Mouse (Mus musculus) layer of hippocampus, adult 6 months (tissue): Measurements from ENCODE around the gene Tspear. TPM values are rescaled to one million over a fixed set of nuclear protein-coding genes. Genes with fewer than 3 reads are reported as not detected.

Source experiments
- long read RNA-seq, 2 experiments: library from polyadenylated mRNA; unstranded; transcript quantifications; one replicate each; pipeline ENCODE4 v2.0.0; 2019 to 2020
- polyA plus RNA-seq: library from polyadenylated mRNA; unstranded; fragments of <200 nt; fragmentation: Nextera tagmentation; gene quantifications from 2 replicates; pipeline ENCODE4 v1.2.3, GENCODE M21; 2021

The Tspear gene
- polyA plus RNA-seq, result 0.09 and 0.26 TPM in 2 replicates
- long read RNA-seq, experiment 1, result 0 reads
- long read RNA-seq, experiment 2, partial matches to known transcripts, result 0 of 2 reads
- long read RNA-seq, experiment 2, other reads (novel, unspliced or antisense), result 2 of 2 reads

DNA sequence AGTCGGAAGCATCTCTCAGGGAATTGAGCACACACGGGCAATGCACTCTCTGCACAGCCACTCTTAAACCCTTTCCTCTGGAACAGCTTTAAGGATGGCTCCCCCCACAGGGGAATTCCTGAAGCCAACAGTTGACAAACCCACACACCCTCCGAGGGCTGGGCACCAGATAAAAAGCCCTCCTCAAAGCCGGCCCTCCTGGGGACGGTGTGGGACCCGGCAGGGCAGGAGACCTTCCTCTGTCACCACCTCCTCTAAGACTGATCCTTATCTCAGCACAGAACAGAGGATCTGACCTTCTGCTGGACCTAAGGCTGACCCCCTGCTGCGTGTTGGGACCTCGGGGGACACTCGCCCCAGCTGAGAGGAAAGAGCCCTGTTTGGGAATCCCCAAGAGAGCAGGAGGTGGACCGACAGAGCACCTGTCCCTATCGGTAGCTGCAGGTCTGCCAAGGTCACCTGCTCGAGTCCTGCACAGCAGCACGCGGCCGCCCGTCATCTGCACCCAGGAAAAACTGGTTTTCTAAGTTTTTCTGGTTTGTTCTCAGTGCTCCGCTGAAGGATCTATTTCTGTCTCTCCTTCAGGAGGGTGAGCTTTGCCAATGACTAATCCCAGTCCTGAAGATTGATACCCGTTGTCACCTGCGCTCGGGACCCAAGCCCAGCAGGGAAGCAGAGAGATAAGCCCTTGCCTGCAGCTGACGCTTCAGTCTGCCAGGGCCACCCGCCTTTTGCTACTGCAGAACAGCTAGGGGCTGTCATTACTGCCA lies at the start of gene Tspear:
TSS of gene Tspear (plus strand) at position 675 of the 770 bp plus-strand sequence.

DNA sequence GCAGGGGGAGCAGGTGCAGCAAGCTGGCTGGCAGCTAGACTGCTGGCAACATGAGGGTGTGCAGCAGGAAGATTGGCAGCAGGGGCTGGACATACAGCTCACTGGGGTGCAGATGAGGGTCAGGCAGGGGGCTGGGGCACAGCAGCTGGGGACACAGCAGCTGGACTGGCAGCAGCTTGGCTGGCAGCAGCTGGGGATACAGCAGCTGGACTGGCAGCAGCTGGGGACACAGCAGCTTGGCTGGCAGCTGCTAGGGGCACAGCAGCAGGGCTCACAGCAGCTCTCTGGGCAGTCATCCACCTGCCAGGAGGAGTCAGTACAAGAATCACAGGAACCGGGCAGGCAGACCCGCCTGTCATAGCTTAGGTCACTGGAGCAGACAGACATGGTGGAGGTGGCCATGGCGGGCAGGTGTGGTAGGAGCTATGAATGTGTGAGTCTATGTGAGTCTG lies 4.0 kb downstream of the Tspear start, which contains the start of gene Gm19402:
TSS of gene Gm19402 (minus strand) at position 402 of the 452 bp plus-strand sequence.

DNA sequence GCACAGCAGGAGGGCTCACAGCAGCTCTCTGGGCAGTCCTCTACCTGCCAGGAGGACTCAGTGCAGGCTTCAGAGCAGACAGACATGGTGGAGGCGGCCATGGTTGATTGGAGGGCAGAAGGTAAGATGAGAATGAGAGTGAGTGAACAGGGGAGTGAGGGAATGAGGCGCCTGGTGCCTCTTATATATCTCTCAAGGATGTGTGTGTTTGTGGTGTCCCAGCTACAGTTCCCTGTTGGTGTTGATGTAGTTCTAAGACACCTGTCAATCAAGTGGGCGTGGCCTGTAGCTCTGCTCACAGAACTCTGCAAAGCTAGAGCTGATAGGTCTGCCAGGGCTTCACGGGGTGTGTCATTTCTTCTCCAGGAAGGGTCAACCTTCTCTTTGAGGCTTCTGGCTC lies 10.8 kb downstream of the Tspear start, which contains the start of gene Gm9508:
TSS of gene Gm9508 (minus strand) at position 101 of the 400 bp plus-strand sequence.

DNA sequence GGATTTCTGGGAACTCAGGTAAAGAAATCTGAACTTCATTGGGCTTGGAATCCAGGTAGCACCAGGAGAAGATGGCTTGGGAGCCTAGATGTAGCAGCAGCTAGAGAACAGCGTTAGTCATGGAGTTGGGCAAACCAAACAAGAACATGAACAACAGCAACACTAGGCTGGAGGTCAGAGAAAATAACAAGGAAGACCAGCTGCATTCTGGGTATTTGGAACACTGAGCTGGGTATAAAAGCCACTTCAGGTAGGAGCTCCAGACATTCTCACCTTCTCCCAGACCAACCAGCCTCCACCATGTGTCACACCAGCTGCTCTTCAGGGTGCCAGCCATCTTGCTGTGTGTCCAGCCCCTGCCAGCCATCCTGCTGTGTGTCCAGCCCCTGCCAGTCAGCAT lies 20.0 kb downstream of the Tspear start, which contains the start of gene Gm10272:
TSS of gene Gm10272 (plus strand) at position 301 of the 400 bp plus-strand sequence.

DNA sequence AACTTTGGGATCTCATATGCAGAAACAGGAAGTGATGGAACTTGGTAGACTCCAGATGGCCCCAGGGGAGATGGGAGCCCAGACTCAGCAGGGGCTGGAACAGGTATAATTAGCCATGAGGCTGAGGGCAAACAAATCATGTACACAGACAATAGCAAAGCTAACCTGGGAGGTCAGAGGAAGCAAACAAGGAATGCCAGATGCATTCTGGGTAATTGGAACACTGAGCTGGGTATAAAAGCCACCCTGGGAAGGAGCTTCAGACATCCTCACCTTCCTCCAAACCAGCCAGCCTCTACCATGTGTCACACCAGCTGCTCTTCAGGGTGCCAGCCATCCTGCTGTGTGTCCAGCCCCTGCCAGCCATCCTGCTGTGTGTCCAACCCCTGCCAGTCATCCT lies 24.8 kb downstream of the Tspear start, which contains the start of gene Gm10024:
TSS of gene Gm10024 (plus strand) at position 301 of the 400 bp plus-strand sequence.

DNA sequence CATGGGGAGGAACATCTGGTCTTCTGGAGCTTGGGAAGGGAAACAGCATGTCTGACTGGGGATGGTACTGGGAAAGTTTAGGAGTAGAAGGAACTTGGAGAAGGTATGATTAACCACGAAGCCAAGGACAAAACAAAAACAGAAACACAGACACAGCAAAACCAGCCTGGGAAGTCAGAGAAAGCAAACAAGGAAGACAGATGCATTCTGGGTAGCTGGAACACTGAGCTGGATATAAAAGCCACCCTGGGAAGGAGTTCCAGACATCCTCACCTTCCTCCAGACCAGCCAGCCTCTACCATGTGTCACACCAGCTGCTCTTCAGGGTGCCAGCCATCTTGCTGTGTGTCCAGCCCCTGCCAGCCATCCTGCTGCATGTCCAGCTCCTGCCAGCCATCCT lies 29.1 kb downstream of the Tspear start, which contains the start of gene Gm10142:
TSS of gene Gm10142 (plus strand) at position 301 of the 400 bp plus-strand sequence.

DNA sequence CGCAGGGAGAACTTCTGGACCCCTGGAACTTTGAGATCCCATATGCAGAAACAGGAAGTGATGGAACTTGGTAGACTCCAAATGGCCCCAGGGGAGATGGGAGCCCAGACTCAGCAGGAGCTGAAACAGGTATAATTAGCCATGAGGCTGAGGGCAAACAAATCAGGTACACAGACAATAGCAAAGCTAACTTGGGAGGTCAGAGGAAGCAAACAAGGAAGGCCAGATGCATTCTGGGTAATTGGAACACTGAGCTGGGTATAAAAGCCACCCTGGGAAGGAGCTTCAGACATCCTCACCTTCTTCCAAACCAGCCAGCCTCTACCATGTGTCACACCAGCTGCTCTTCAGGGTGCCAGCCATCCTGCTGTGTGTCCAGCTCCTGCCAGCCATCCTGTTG lies 33.9 kb downstream of the Tspear start, which contains the start of gene Krtap12-1:
TSS of gene Krtap12-1 (plus strand) at position 301 of the 400 bp plus-strand sequence.

DNA sequence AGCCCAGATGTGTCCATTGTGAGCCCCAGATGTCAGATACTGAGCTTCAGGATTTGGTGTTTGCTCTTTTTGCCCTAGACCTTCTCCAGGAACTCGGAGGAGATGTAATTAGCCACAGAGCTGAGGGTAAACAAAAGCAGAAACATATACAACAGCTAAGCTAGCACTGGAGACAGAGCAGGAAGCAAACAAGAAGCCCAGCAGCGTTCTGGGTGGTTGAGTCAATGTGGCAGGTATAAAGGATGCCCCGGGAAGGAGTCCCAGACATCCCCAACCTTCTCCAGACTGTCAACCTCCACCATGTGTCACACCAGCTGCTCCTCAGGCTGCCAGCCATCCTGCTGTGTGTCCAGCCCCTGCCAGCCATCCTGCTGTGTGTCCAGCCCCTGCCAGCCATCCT lies 39.8 kb downstream of the Tspear start, which contains the start of gene Gm10100:
TSS of gene Gm10100 (plus strand) at position 301 of the 400 bp plus-strand sequence.

DNA sequence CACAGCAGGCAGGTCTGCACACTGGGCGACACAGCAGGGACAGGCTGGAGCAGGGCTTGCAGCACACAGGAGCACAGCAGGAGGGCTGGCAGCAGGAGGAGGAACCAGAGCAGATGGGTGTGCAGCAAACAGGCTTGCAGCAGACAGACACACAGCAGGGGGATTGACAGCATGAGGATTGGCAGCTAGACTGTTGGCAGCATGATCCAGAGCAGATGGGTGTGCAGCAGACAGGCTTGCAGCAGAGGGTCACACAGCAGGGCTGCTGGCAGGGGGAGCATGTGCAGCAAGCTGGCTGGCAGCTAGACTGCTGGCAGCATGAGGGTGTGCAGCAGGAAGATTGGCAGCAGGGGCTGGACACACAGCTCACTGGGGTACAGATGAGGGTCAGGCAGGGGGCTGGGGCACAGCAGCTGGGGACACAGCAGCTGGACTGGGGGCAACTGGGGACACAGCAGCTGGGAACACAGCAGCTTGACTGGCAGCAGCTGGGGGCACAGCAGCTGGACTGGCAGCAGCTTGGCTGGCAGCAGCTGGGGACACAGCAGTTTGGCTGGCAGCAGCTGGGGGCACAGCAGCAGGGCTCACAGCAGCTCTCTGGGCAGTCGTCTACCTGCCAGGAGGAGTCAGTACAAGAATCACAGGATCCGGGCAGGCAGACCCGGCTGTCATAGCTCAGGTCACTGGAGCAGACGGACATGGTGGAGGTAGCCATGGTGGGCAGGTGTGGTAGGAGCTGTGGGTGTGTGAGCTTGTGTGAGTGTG lies 55.7 kb downstream of the Tspear start, which contains the start of gene Gm18596:
TSS of gene Gm18596 (minus strand) at position 715 of the 765 bp plus-strand sequence.

DNA sequence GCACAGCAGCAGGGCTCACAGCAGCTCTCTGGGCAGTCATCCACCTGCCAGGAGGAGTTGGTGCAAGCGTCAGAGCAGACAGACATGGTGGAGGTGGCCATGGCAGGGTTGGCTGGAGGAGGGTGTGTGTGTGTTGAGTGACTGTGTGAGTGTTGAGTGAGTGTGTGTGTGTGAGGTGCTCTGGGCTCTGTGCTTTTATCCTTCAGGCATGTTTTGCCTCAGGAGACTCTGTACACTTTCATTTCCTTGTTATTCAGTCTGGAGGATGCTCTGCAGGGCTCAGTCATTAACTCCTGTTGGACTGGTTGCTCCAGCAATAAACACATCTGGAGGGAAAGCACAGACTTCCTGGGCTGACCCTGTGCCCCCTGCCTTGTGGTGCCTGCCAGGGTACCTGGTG lies 64.9 kb downstream of the Tspear start, which contains the start of gene Gm9736:
TSS of gene Gm9736 (minus strand) at position 101 of the 400 bp plus-strand sequence.

DNA sequence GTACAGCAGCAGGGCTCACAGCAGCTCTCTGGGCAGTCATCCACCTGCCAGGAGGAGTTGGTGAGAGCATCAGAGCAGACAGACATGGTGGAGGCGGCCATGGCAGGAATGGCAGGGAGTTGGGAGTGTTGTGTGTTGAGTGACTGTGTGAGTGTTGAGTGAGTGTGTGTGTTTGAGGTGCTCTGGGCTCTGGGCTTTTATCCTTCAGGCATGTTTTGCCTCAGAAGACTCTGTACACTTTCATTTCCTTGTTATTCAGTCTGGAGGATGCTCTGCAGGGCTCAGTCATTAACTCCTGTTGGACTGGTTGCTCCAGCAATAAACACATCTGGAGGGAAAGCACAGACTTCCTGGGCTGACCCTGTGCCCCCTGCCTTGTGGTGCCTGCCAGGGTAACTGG lies 73.2 kb downstream of the Tspear start, which contains the start of gene Gm3233:
TSS of gene Gm3233 (minus strand) at position 101 of the 400 bp plus-strand sequence.

DNA sequence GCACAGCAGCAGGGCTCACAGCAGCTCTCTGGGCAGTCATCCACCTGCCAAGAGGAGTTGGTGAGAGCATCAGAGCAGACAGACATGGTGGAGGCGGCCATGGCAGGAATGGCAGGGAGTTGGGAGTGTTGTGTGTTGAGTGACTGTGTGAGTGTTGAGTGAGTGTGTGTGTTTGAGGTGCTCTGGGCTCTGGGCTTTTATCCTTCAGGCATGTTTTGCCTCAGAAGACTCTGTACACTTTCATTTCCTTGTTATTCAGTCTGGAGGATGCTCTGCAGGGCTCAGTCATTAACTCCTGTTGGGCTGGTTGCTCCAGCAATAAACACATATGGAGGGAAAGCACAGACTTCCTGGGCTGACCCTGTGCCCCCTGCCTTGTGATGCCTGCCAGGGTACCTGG lies 84.9 kb downstream of the Tspear start, which contains the start of gene Gm3238:
TSS of gene Gm3238 (minus strand) at position 101 of the 400 bp plus-strand sequence.

DNA sequence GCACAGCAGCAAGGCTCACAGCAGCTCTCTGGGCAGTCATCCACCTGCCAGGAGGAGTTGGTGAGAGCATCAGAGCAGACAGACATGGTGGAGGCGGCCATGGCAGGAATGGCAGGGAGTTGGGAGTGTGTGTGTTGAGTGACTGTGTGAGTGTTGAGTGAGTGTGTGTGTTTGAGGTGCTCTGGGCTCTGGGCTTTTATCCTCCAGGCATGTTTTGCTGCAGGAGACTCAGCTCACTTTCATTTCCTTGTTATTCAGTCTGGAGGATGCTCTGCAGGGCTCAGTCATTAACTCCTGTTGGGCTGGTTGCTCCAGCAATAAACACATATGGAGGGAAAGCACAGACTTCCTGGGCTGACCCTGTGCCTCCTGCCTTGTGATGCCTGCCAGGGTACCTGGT lies 90.5 kb downstream of the Tspear start, which contains the start of gene Gm7138:
TSS of gene Gm7138 (minus strand) at position 101 of the 400 bp plus-strand sequence.

DNA sequence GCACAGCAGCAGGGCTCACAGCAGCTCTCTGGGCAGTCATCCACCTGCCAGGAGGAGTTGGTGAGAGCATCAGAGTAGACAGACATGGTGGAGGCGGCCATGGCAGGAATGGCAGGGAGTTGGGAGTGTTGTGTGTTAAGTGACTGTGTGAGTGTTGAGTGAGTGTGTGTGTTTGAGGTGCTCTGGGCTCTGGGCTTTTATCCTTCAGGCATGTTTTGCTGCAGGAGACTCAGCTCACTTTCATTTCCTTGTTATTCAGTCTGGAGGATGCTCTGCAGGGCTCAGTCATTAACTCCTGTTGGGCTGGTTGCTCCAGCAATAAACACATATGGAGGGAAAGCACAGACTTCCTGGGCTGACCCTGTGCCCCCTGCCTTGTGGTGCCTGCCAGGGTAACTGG lies 96.1 kb downstream of the Tspear start, which contains the start of gene Gm3250:
TSS of gene Gm3250 (minus strand) at position 101 of the 400 bp plus-strand sequence.

DNA sequence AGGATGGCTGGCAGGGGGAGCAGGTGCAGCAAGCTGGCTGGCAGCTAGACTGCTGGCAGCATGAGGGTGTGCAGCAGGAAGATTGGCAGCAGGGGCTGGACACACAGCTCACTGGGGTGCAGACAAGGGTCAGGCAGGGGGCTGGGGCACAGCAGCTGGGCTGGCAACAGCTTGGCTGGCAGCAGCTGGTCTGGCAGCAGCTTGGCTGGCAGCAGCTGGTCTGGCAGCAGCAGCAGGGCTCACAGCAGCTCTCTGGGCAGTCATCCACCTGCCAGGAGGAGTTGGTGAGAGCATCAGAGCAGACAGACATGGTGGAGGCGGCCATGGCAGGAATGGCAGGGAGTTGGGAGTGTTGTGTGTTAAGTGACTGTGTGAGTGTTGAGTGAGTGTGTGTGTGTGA lies 101.5 kb downstream of the Tspear start, which contains the start of gene Gm7137:
TSS of gene Gm7137 (minus strand) at position 325 of the 400 bp plus-strand sequence.

DNA sequence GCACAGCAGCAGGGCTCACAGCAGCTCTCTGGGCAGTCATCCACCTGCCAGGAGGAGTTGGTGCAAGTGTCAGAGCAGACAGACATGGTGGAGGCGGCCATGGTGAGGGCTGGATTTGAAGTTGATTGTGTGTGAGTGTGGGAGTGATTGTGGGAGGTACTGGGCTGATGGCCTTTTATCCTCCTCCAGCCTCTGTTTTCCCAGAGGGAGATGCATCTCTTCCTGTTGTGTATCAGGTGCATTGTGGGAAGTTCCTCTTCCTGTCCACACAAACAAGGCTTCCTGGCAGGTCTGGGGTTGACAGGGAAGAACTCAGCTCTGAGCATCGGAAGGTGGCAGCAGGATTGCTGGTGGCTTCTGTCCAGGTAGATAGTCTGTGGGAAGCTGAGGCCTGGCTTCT lies 108.6 kb downstream of the Tspear start, which contains the start of gene Gm9639:
TSS of gene Gm9639 (minus strand) at position 101 of the 400 bp plus-strand sequence.

DNA sequence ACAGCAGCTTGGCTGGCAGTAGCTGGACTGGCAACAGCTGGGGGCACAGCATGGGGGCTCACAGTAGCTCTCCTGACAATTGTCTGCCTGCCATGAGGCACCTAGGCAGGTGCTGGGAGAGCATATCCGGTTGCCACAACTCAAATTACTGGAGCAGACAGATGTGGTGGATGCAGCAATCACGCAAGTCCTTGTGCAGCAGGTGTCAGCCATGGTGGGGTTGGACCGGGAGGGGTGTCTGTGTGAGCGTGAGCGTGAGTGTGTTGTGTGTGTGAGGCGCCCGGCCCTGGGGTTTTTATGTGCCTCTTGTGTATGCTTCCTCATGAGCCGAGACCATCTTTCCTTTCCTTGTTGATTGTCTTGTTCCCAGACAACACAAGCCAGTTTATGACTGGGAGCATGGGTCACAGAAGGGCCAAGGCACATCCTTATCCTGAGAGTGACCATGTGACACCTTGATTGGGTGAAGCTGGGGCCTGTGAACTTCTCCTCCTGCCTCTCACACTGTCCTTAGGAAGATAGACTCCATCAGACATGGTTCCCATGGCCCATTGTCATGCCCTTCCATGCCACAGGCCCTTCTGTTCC lies 112.6 kb downstream of the Tspear start, which contains the start of gene Gm19668:
TSS of gene Gm19668 (minus strand) at position 213 of the 588 bp plus-strand sequence.

DNA sequence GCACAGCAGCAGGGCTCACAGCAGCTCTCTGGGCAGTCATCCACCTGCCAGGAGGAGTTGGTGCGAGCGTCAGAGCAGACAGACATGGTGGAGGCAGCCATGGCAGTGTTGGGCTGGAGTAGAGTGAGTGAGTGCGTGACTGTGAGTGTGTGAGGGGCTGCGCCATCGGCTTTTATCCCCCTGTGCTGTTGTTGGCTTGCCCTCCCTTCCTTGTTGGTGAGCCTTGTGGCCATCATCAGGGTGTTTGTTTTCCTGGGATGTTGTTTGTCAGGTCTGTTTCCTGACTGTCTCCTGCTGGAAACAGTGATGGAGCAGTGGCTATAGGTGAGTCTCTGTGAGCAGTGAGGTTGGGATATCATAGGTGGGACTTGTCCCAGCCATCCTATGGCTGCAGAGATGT lies 125.4 kb downstream of the Tspear start, which contains the start of gene Gm9507:
TSS of gene Gm9507 (minus strand) at position 101 of the 400 bp plus-strand sequence.

DNA sequence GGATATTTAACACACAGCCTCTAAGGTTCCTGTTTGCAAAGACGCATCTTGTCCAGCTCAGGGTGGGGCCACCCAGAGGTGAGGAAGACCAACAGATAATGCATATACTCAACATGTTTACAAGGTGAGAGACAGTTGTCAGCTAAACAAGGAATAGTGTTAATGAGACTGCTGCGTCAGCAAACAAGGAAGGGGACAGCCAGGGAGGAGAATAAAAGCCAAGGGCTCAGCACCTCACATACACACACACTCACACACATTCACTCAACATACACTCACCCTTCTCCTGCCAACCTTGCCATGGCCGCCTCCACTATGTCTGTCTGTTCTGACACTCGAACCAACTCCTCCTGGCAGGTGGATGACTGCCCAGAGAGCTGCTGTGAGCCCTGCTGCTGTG lies 128.0 kb downstream of the Tspear start, which contains the start of gene Gm2696:
TSS of gene Gm2696 (plus strand) at position 301 of the 400 bp plus-strand sequence.

DNA sequence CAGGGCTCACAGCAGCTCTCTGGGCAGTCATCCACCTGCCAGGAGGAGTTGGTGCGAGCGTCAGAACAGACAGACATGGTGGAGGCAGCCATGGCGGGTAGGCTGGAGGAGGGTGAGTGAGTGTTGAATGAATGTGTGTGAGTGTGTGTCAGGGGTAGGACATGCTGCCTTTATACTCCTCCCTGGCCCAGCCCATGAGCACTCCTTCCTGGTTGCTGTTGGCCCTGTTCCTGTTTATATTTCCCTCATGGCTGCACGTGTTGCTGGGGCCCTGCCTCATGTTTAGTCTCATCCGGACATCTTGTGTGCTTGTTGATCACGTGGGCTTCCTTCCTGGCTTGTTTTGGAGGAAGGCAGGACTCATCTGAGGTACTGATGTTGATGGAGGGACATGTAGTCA lies 140.6 kb downstream of the Tspear start, which contains the start of gene Krtap10-4:
TSS of gene Krtap10-4 (minus strand) at position 145 of the 400 bp plus-strand sequence.

DNA sequence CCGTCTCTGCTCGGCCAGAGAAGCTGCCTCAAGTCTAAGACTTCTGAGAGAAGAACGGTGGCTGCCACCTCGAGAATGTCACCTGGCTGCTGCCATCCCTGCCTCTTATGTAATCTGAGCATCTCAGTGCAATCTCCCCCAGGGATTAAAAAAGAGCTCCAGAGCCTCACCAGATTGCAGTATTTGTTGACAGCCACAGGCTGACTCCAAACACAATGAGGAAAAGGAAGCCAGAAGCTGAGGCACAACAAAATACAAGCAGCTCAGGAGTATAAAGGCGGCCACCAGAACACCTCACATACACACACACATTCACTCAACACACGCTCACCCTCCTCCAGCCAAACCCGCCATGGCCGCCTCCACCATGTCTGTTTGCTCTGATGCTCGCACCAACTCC lies 149.3 kb downstream of the Tspear start, which contains the start of gene Krtap10-10:
TSS of gene Krtap10-10 (plus strand) at position 301 of the 400 bp plus-strand sequence.

